12 mouse cellular contexts compared by ENCODE assay signal in genomic region chr12:101985110-101985509, GRCm38 (mm10). TPM values are rescaled to one million over a fixed set of nuclear protein-coding genes. Genes with fewer than 3 reads are reported as not detected.
DNase-seq lines count a peak whose midpoint lies in the region; ATAC-seq and TF ChIP-seq lines count a peak whose summit lies in the region.
"Had no signal": no experiment of that assay in that cellular context is flagged by ENCODE, and none has a peak within 500 bp of the region (broad histone marks: within the 10 kb centered on the region; RNA-seq: fewer than 3 reads in every experiment).

No protein-coding gene starts in this region.

- ATAC-seq in forebrain, postnatal 0 days, result peak; percentile 51
- no peak for ATAC-seq in forebrain, embryonic 13.5 days
- no peak for ATAC-seq in limb, embryonic 14.5 days (ENCODE audit: low FRiP score, low read depth)
- peak; percentile 64 for ATAC-seq in common myeloid progenitor, adult 5-6 weeks (replicated peaks; ENCODE audit: low read depth, poor library complexity, severe bottlenecking)
- ATAC-seq: forebrain, embryonic 15.5 days; intestine, embryonic 16.5 days had no signal

- no peaks in the 10 kb centered on the region for H3K4me1 ChIP-seq in forebrain, postnatal 0 days (ENCODE audit: insufficient read depth)
- H3K4me1 ChIP-seq in forebrain, embryonic 13.5 days, result no peaks in the 10 kb centered on the region
- no peaks in the 10 kb centered on the region for H3K4me1 ChIP-seq in limb, embryonic 14.5 days (ENCODE audit: control insufficient read depth, insufficient read depth, low read length)
- no peaks in the 10 kb centered on the region for H3K4me1 ChIP-seq in limb, embryonic 10.5 days
- H3K4me1 ChIP-seq: forebrain, embryonic 15.5 days; limb, embryonic 15.5 days; neural tube, embryonic 12.5 days had no signal

- H3K9me3 ChIP-seq in forebrain, postnatal 0 days (ENCODE audit: low read length), result no peaks in the 10 kb centered on the region
- H3K9me3 ChIP-seq in forebrain, embryonic 13.5 days (replicated peaks), result no peaks in the 10 kb centered on the region
- H3K9me3 ChIP-seq in limb, embryonic 14.5 days (ENCODE audit: control insufficient read depth, low read length), result no peaks in the 10 kb centered on the region
- H3K9me3 ChIP-seq in limb, embryonic 10.5 days (replicated peaks), result no peaks in the 10 kb centered on the region
- H3K9me3 ChIP-seq: forebrain, embryonic 15.5 days; limb, embryonic 15.5 days; neural tube, embryonic 12.5 days had no signal

- WGBS in forebrain, postnatal 0 days, result 39% methylated on average over 3 of the region's 3 CpGs
- 66% methylated on average over 3 of the region's 3 CpGs for WGBS in forebrain, embryonic 13.5 days
- 60% methylated on average over 3 of the region's 3 CpGs for WGBS in limb, embryonic 14.5 days
- 86% methylated on average over 3 of the region's 3 CpGs for WGBS in limb, embryonic 10.5 days

- H3K4me3 ChIP-seq in forebrain, postnatal 0 days (ENCODE audit: low read depth, low read length), result no peak overlapping the region
- no peak overlapping the region for H3K4me3 ChIP-seq in forebrain, embryonic 13.5 days
- H3K4me3 ChIP-seq in limb, embryonic 14.5 days (replicated peaks; ENCODE audit: low read length), result no peak overlapping the region
- no peak overlapping the region for H3K4me3 ChIP-seq in limb, embryonic 10.5 days
- H3K4me3 ChIP-seq: forebrain, embryonic 15.5 days; limb, embryonic 15.5 days; neural tube, embryonic 12.5 days had no signal

- no peak overlapping the region for H3K4me2 ChIP-seq in forebrain, postnatal 0 days (ENCODE audit: low read depth)
- H3K4me2 ChIP-seq in forebrain, embryonic 13.5 days, result no peak overlapping the region
- H3K4me2 ChIP-seq in limb, embryonic 14.5 days (replicated peaks; ENCODE audit: low read depth, low read length, severe bottlenecking), result no peak overlapping the region
- H3K4me2 ChIP-seq: forebrain, embryonic 15.5 days; limb, embryonic 15.5 days; neural tube, embryonic 12.5 days had no signal

- H3K27ac ChIP-seq in forebrain, postnatal 0 days (ENCODE audit: low read depth, low read length), result no peak overlapping the region
- no peak overlapping the region for H3K27ac ChIP-seq in forebrain, embryonic 13.5 days
- no peak overlapping the region for H3K27ac ChIP-seq in limb, embryonic 14.5 days (replicated peaks; ENCODE audit: low read depth, low read length)
- H3K27ac ChIP-seq in limb, embryonic 10.5 days, result no peak overlapping the region
- H3K27ac ChIP-seq: forebrain, embryonic 15.5 days; limb, embryonic 15.5 days; neural tube, embryonic 12.5 days had no signal

- TF ChIP-seq POLR2A in limb, embryonic 14.5 days (IDR thresholded peaks at IDR 0.05; ENCODE audit: borderline replicate concordance, extremely low read depth, insufficient read depth, insufficient read length), result no peak

- H3K36me3 ChIP-seq in forebrain, postnatal 0 days (ENCODE audit: insufficient read depth), result peaks cover 50% of the 10 kb centered on the region
- peaks cover 78% of the 10 kb centered on the region for H3K36me3 ChIP-seq in forebrain, embryonic 13.5 days (ENCODE audit: poor library complexity, severe bottlenecking)
- peaks cover 67% of the 10 kb centered on the region for H3K36me3 ChIP-seq in limb, embryonic 14.5 days (ENCODE audit: control insufficient read depth, insufficient read depth, low read length)
- peaks cover 84% of the 10 kb centered on the region for H3K36me3 ChIP-seq in limb, embryonic 10.5 days

- no peak overlapping the region for H3K9ac ChIP-seq in forebrain, postnatal 0 days
- no peak overlapping the region for H3K9ac ChIP-seq in forebrain, embryonic 13.5 days
- H3K9ac ChIP-seq in limb, embryonic 14.5 days (ENCODE audit: low read depth, low read length, severe bottlenecking), result no peak overlapping the region
- H3K9ac ChIP-seq: forebrain, embryonic 15.5 days; limb, embryonic 15.5 days; neural tube, embryonic 12.5 days had no signal

- H3K27me3 ChIP-seq in forebrain, postnatal 0 days (ENCODE audit: insufficient read depth, low read length), result no peaks in the 10 kb centered on the region
- H3K27me3 ChIP-seq in forebrain, embryonic 13.5 days, result no peaks in the 10 kb centered on the region
- H3K27me3 ChIP-seq in limb, embryonic 14.5 days (ENCODE audit: control insufficient read depth, insufficient read depth, low read length), result no peaks in the 10 kb centered on the region
- H3K27me3 ChIP-seq in limb, embryonic 10.5 days (ENCODE audit: low read depth, poor library complexity, severe bottlenecking), result no peaks in the 10 kb centered on the region
- H3K27me3 ChIP-seq: forebrain, embryonic 15.5 days; limb, embryonic 15.5 days; neural tube, embryonic 12.5 days had no signal

- peak; percentile 64 for DNase-seq in forebrain, postnatal 0 days
- DNase-seq in limb, embryonic 14.5 days (ENCODE audit: low spot score), result peak; percentile 49
- no peak for DNase-seq in limb, embryonic 10.5 days (ENCODE audit: low spot score)
- peak; percentile 36 for DNase-seq in naive thymus-derived CD4-positive, alpha-beta T cell, adult 2 months (ENCODE audit: low read depth)
- no peak for DNase-seq in kidney, postnatal 14 days
- DNase-seq in gastrocnemius, adult 8-10 months (ENCODE audit: low spot score in 2 of 2), result no peak

- TF ChIP-seq CTCF in forebrain, postnatal 0 days (IDR thresholded peaks at IDR 0.05; ENCODE audit: low read depth), result peak; percentile 82

RNA-seq across cellular contexts. Expression of gene Cpsf2, which starts 9.3 kb away (rescaled TPM):
- 37.2 and 38.1 TPM in 2 replicates for total RNA-seq in forebrain, postnatal 0 days (2014; rRNA removed)
- 25.5 and 28.8 TPM in 2 replicates for polyA plus RNA-seq in forebrain, postnatal 0 days (2015; fragmentation: Nextera tagmentation; extraction: Ambion mirVana)
- polyA plus RNA-seq in forebrain, embryonic 13.5 days (2015; fragmentation: Nextera tagmentation; extraction: Ambion mirVana), result 35.9 and 37.9 TPM in 2 replicates
- polyA plus RNA-seq in limb, embryonic 14.5 days (2012; rRNA removed), result 12.3 and 14.3 TPM in 2 replicates
- polyA plus RNA-seq in limb, embryonic 14.5 days (2014; fragmentation: Nextera tagmentation; extraction: Ambion mirVana), result 26.7 and 29.5 TPM in 2 replicates
- polyA plus RNA-seq in limb, embryonic 10.5 days (2016; fragmentation: Nextera tagmentation; extraction: Ambion mirVana), result 33.7 and 35.7 TPM in 2 replicates
- total RNA-seq in common myeloid progenitor, adult 5-6 weeks (2017), result 76.3 and 90.5 TPM in 2 replicates
- 10 to 100 TPM in 2 of 4 experiments, 1 to 10 TPM in 2; 8.8 to 10.7 (median 10.0) TPM for total RNA-seq in gastrocnemius, adult 8-10 months (2022)

RNA-seq across cellular contexts. Expression of gene Atxn3, which starts 27.1 kb away (rescaled TPM):
- total RNA-seq in forebrain, postnatal 0 days (2014; rRNA removed), result 12.8 and 13.7 TPM in 2 replicates
- polyA plus RNA-seq in forebrain, postnatal 0 days (2015; fragmentation: Nextera tagmentation; extraction: Ambion mirVana), result 6.9 and 8.9 TPM in 2 replicates
- 13.9 and 14.8 TPM in 2 replicates for polyA plus RNA-seq in forebrain, embryonic 13.5 days (2015; fragmentation: Nextera tagmentation; extraction: Ambion mirVana)
- polyA plus RNA-seq in limb, embryonic 14.5 days (2012; rRNA removed), result 10.2 and 11.1 TPM in 2 replicates
- 9.6 and 10.9 TPM in 2 replicates for polyA plus RNA-seq in limb, embryonic 14.5 days (2014; fragmentation: Nextera tagmentation; extraction: Ambion mirVana)
- 8.3 and 8.8 TPM in 2 replicates for polyA plus RNA-seq in limb, embryonic 10.5 days (2016; fragmentation: Nextera tagmentation; extraction: Ambion mirVana)
- total RNA-seq in common myeloid progenitor, adult 5-6 weeks (2017), result 50.4 and 79.0 TPM in 2 replicates
- total RNA-seq in gastrocnemius, adult 8-10 months (2022), result 1 to 10 TPM; 3.0 to 6.7 (median 5.2) TPM

Comparison
In these comparisons a context has a peak if more than half of its experiments do, and no peak if none do; other contexts are left out.
1. ATAC-seq: peak in forebrain, postnatal 0 days (single experiment) and common myeloid progenitor, adult 5-6 weeks (single experiment); none in forebrain, embryonic 13.5 days (single experiment) and limb, embryonic 14.5 days (single experiment).
2. DNase-seq: peak in forebrain, postnatal 0 days (single experiment), limb, embryonic 14.5 days (single experiment) and naive thymus-derived CD4-positive, alpha-beta T cell, adult 2 months (single experiment); none in limb, embryonic 10.5 days (single experiment), kidney, postnatal 14 days (single experiment) and gastrocnemius, adult 8-10 months (0 of 2).